Mouse (Mus musculus) spleen, adult 2 months (tissue): ENCODE data around the gene Hddc3.

Source experiments
- CTCF ChIP-seq: fragments of 200-500 bp; IDR thresholded peaks from 2 replicates; pipeline ENCODE4 v1.5.1; 2011; ENCODE audit warnings: mild to moderate bottlenecking, inconsistent platforms; ENCODE audit not compliant: insufficient read depth, insufficient read length, insufficient replicate concordance; ENCODE audit errors: extremely low read depth
- POLR2A ChIP-seq: fragments of 200-500 bp; IDR thresholded peaks from 2 replicates; pipeline ENCODE4 v1.6.1; 2011; ENCODE audit warnings: low read depth, low read length, inconsistent platforms

DNA sequence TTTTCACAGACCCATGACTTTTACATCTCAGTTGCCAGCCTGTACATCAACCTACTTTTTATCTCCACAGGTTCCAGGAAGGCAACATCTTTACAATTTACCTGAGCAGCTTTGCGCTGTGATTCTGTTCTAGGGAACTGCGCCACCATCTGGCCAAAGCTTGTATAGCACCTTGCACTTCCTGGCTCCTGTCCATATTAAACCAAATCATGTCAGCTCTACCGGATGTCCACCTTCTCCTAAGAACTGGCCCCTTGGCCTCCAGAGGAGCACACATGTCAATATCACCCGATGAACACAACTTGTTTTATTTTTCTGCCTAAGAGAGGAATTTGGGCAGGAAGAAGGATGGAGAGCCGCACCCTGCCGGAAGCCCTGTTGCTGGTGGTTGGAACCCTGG, 34.6 kb downstream of the Hddc3 start:
- TF ChIP-seq POLR2A (no peak), CTCF (peak; percentile 79; the same call in 1 of the 2 replicates)
